Mouse (Mus musculus) lung, embryonic 16.5 days (tissue): ENCODE measurements at regions not wholly inside any gene's neighbourhood (a gene's known extent, or its start where the extent isn't known, plus 50 kb on each side); places are given as distances from the start of the nearest gene placed in this dataset.

ENCODE experiments used
- ATAC-seq: fragments of 200-750 bp; cut with Nextera tagmentation; 2 replicates; pipeline ENCODE4 v1.8.0; 2017; ENCODE audit warnings: low read depth, mild to moderate bottlenecking, moderate library complexity
- H3K27ac ChIP-seq: fragments of 300-500 bp; sonication (generic); 2 replicates; pipeline ENCODE4 v1.5.1; 2014; ENCODE audit warnings: mild to moderate bottlenecking, control low read depth, low read length
- H3K27me3 ChIP-seq: fragments of 300-500 bp; sonication (generic); 2 replicates; pipeline ENCODE4 v1.6.1; 2014; ENCODE audit warnings: low read depth, low read length, mixed read lengths; ENCODE audit not compliant: control insufficient read depth, insufficient read depth
- H3K36me3 ChIP-seq: fragments of 300-500 bp; sonication (generic); 2 replicates; pipeline ENCODE4 v1.6.1; 2014; ENCODE audit warnings: low read length; ENCODE audit not compliant: control insufficient read depth, insufficient read depth
- H3K4me1 ChIP-seq: fragments of 300-500 bp; sonication (generic); replicated peaks from 2 replicates; pipeline ENCODE4 v1.6.1; 2014; ENCODE audit warnings: low read length, mixed read lengths; ENCODE audit not compliant: control insufficient read depth, insufficient read depth
- H3K4me2 ChIP-seq: fragments of 300-500 bp; sonication (generic); 2 replicates; pipeline ENCODE4 v1.6.1; 2014; ENCODE audit warnings: low read depth, low read length, control low read depth
- H3K4me3 ChIP-seq: fragments of 300-500 bp; sonication (generic); 2 replicates; pipeline ENCODE4 v1.5.1; 2014; ENCODE audit warnings: mild to moderate bottlenecking, low read length, control low read depth
- H3K9ac ChIP-seq: fragments of 300-500 bp; sonication (generic); 2 replicates; pipeline ENCODE4 v1.6.1; 2014; ENCODE audit warnings: low read length, control low read depth
- H3K9me3 ChIP-seq: fragments of 300-500 bp; sonication (generic); 2 replicates; pipeline ENCODE4 v1.6.1; 2016; ENCODE audit warnings: low read length; ENCODE audit not compliant: control insufficient read depth
- WGBS: fragments of 180-500 bp; shearing (Covaris S2); extraction: QIAGEN DNeasy Blood & Tissue Kit; methylation state at CpG from one replicate; pipeline ENCODE4 v1.1.7; 2014; 5-methylcytosine and 5-hydroxymethylcytosine counted together

DNA sequence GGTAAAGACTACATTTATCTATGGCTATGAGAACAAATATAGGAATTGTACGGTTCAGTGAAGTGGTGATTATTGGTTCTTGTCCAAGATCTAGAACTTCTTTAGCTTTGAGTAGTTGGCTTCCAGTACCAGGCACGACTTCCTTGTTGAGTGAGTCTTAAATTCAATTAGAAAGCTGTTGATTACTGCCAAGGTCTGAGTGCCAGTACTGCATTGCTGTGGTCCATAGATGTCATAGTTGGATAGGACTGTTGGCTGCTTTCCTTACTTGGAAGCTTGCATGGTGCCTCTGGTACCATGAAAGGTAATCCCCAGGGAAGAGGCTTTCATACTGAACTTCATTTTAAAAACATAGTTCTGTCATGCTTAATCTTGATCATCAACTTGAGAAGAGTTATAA lies 559.9 kb upstream of the Fam160b2 start:
- Histone ChIP-seq H3K9me3 (no peaks in the 10 kb centered on the region), H3K4me1 (no peaks in the 10 kb centered on the region; the same call in 1 of the 2 replicates), H3K9ac (no peak overlapping the region), H3K4me3 (no peak overlapping the region), H3K27ac (no peak overlapping the region), H3K4me2 (no peak overlapping the region), H3K36me3 (no peaks in the 10 kb centered on the region), H3K27me3 (no peaks in the 10 kb centered on the region)
- 63% methylated on average over 2 of the region's 2 CpGs for WGBS
- ATAC-seq: no peak

DNA sequence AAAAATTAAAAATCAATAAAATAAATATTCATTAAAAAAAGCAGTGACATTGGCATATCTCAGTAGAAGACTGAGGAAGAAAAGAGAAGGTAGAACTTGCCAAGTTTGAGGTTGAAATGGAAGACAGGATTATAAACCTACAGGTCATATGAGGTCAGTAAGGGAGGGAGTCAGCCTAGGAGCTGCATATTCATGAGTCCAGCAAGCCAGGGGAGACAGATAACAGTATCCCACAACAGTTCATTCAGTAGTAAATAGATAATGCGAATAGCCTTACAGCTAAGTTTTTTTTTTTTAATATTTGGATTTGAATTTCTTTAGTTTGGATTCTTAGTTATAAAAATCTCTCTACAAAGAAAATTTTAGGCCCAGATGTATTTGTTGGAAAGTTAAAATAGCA lies 542.8 kb upstream of the Fam160b2 start:
- Histone ChIP-seq H3K9ac (no peak overlapping the region), H3K27me3 (no peaks in the 10 kb centered on the region), H3K9me3 (no peaks in the 10 kb centered on the region), H3K4me2 (no peak overlapping the region), H3K27ac (no peak overlapping the region), H3K4me3 (no peak overlapping the region), H3K4me1 (no peaks in the 10 kb centered on the region), H3K36me3 (no peaks in the 10 kb centered on the region)
- no peak for ATAC-seq
- WGBS: 88% methylated on average over 1 of the region's 1 CpGs

DNA sequence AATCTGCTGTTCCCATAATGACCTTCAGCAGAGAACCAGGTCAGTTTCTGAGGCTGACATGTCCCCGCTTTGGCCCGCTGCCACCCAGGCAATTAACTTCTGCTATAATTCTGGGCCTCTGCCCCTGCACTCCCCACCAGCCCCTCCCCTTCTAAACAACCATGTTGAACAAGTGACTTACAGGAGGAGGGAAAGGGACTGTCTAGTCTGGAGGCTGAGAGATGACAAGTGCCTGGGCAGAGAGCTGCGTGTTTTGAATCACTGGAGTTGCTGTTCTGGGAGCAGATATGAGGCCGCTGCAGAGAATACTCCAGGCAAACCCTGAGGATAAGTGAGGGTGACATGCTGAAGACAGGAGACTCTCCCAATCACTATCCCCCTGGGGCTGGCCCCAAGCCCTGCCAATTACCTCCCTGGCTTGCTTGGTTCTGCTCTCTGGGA lies 530.2 kb upstream of the Fam160b2 start:
- no peaks in the 10 kb centered on the region for H3K36me3 ChIP-seq
- WGBS: 59% methylated on average over 4 of the region's 4 CpGs
- H3K27ac ChIP-seq: no peak overlapping the region
- no peaks in the 10 kb centered on the region for H3K4me1 ChIP-seq
- ATAC-seq: peak; percentile 56
- H3K9ac ChIP-seq: no peak overlapping the region
- H3K4me2 ChIP-seq: no peak overlapping the region
- no peak overlapping the region for H3K4me3 ChIP-seq
- no peaks in the 10 kb centered on the region for H3K27me3 ChIP-seq
- no peaks in the 10 kb centered on the region for H3K9me3 ChIP-seq

DNA sequence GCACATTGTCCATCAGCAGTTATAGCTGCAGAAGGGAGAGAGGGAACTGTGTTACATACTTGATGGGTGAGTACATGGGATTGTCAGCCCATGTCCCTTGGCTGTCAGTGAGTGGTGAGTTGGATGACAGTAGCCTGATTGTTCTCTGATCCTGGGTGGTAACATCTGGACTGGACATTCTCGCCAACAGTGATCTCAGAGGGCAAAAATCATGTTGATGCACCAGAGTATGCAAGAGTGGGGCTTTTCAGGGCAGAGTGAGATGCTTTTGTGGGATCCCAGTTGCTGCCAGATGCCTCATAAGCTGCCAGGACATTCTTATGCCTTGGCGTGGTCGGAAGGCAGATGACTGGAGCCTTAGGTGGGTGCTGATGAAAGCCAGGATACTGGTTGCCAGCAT lies 528.9 kb upstream of the Fam160b2 start:
- H3K27me3 ChIP-seq: no peaks in the 10 kb centered on the region
- no peak overlapping the region for H3K4me2 ChIP-seq
- H3K27ac ChIP-seq: no peak overlapping the region
- peak; percentile 45; the same call in 1 of the 2 replicates for ATAC-seq
- H3K4me3 ChIP-seq: no peak overlapping the region
- no peaks in the 10 kb centered on the region for H3K4me1 ChIP-seq
- no peaks in the 10 kb centered on the region for H3K36me3 ChIP-seq
- 63% methylated on average over 3 of the region's 3 CpGs for WGBS
- no peaks in the 10 kb centered on the region for H3K9me3 ChIP-seq
- H3K9ac ChIP-seq: no peak overlapping the region

DNA sequence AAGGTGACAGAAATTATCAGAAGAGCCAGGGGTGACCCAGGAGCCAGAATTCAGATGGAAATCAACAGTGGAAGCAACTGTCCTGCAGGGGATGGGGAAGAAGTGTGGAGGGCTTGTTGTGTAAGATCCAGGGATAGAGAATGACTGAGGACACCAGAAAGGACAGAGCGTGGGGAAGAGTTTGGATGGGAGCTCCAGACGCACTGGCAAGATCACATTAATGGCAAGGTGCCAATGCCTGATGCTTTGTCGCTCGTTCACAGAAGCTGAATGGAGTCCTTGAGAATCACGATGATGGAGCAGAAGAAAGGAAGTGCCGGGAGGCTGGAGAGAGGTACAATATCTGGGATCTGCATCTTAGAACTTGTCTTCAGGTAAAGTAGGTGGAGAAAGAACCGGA lies 519.0 kb upstream of the Fam160b2 start:
- Histone ChIP-seq H3K36me3 (no peaks in the 10 kb centered on the region), H3K9me3 (no peaks in the 10 kb centered on the region), H3K4me3 (no peak overlapping the region), H3K4me2 (no peak overlapping the region), H3K27ac (no peak overlapping the region), H3K27me3 (no peaks in the 10 kb centered on the region), H3K9ac (no peak overlapping the region), H3K4me1 (no peaks in the 10 kb centered on the region)
- ATAC-seq: no peak
- 46% methylated on average over 7 of the region's 7 CpGs for WGBS

DNA sequence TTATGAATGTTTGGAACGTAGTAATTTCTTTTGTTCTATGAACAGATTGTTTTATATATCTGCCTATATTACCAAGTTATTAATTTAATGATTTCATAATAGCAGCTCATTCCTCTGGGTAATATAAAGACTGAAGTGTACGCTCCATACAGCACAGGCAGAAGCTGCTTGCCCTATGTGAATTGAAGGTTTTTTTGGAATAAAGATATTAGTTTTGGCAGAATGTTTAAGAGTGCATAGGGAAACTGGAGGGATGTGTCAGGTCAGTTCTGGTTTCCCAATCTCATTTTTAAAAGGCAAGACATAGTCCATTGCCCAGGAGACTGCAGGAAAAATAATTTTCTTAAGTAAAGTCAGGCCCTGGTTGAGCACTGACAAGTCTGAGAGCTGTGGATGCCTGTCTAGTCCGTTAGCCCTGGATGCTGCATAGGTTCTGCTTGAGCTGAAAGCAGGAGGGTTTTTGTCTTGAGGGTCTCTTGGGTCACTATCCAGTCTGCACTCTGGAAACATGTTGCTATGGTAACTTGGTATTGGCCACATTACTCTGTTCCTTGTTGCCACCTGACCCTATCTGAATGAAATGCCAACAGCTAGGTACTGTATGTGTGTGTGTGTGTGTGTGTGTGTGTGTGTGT lies 516.3 kb upstream of the Fam160b2 start:
- Histone ChIP-seq H3K36me3 (no peaks in the 10 kb centered on the region), H3K4me1 (no peaks in the 10 kb centered on the region), H3K27me3 (no peaks in the 10 kb centered on the region), H3K9me3 (no peaks in the 10 kb centered on the region), H3K4me3 (no peak overlapping the region), H3K9ac (no peak overlapping the region), H3K4me2 (no peak overlapping the region), H3K27ac (no peak overlapping the region)
- 68% methylated on average over 3 of the region's 3 CpGs for WGBS
- ATAC-seq: no peak

DNA sequence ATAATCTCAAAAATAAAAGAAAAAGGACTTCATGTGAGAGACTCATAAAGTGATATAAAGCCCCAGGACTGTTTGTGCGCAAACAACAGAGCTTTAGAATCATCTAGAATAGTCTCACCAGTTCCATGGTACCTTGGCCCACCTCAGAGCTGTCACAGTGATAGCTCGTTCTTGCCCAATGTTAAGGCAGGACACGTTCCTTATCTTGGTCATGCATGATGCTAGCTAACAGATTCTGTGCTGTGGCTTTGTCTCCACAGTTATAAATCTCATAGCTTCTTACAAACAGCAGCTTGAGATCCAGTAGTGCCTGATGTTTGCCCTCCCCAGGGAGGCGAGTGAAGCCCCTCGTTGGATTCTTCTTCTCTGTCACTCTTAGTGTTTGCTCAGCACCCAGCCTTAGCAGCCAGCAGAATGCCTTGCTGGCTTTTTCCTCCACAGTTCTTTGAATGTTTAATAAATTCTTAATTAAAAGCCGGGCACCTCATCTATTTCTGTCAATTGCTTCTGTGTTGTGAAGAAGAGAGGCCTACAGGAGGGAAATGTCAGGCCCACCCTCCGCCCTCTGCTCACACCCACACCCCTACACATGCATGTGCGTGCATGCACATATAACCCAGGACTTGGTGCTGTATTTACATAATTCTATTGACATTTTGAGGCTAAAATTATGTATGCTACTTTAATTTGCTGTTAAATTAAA lies 515.6 kb upstream of the Fam160b2 start:
- no peak for ATAC-seq
- no peaks in the 10 kb centered on the region for H3K36me3 ChIP-seq
- H3K27me3 ChIP-seq: no peaks in the 10 kb centered on the region
- H3K27ac ChIP-seq: no peak overlapping the region
- H3K9me3 ChIP-seq: no peaks in the 10 kb centered on the region
- H3K9ac ChIP-seq: no peak overlapping the region
- no peaks in the 10 kb centered on the region for H3K4me1 ChIP-seq
- no peak overlapping the region for H3K4me2 ChIP-seq
- H3K4me3 ChIP-seq: no peak overlapping the region
- 57% methylated on average over 8 of the region's 8 CpGs for WGBS

DNA sequence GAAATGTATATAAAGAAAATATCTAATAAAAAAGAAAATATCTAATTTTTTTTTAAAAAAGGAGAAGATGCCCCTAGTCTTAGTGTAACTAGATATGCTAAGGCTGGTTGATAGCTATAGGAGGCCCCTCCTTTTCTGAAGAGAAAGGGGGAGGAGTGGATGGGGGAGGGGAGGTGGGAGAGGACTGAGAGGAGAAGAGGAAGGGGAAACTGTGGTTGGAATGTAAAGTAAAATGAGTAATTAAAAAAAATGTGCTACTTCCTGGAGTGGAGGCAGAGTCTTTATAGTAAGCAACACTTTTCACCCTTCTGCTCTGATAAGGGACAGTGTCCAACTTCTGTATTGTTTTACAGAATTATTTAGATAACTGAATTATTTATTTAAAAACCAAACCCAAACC lies 513.6 kb upstream of the Fam160b2 start:
- H3K27ac ChIP-seq: no peak overlapping the region
- no peaks in the 10 kb centered on the region for H3K36me3 ChIP-seq
- ATAC-seq: no peak
- H3K9ac ChIP-seq: no peak overlapping the region
- no peak overlapping the region for H3K4me2 ChIP-seq
- H3K9me3 ChIP-seq: no peaks in the 10 kb centered on the region
- no peak overlapping the region for H3K4me3 ChIP-seq
- H3K27me3 ChIP-seq: no peaks in the 10 kb centered on the region
- no peaks in the 10 kb centered on the region for H3K4me1 ChIP-seq

DNA sequence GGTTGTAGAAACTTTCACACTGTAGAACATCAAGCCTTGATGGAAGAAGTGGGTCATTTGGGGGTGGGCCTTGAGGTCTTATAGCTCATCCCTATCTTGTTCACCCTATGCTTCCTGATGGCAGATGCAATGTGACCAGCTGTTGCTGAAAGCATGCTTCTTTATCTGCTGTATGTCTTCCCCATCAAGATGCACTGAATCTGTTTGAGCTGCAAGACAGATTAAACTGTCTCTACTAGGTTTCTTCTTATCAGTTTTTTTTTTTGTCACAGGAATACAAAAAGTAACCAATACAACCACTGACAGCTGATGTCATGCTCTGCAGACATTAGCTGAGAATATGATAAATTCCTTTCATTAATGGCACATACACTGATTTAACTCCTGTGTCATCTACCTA lies 505.0 kb upstream of the Fam160b2 start:
- no peak for ATAC-seq

More for the DNA sequence above, 505.0 kb upstream of the Fam160b2 start:
- Histone ChIP-seq H3K4me2 (no peak overlapping the region), H3K4me3 (no peak overlapping the region), H3K9ac (no peak overlapping the region), H3K27ac (no peak overlapping the region), H3K4me1 (no peaks in the 10 kb centered on the region), H3K27me3 (no peaks in the 10 kb centered on the region), H3K9me3 (no peaks in the 10 kb centered on the region), H3K36me3 (no peaks in the 10 kb centered on the region)
